Mouse (Mus musculus): ENCODE measurements around the gene Rtca. TPM values are rescaled to one million over a fixed set of nuclear protein-coding genes. Genes with fewer than 3 reads are reported as not detected.

Gene Rtca
- total RNA-seq, 2 experiments from 2014 or later, result 32.3 to 34.4 TPM

- no peak for DNase-seq
Observed at GRCm38 (mm10) chr3:116476686-116477298, 31.2 kb downstream of the Rtca start.

GRCm38 (mm10) chr3:116474602-116475001 is 33.4 kb downstream of the Rtca start:
- peak; percentile 58 to 64 for DNase-seq

- DNase-seq, result no peak
Observed at GRCm38 (mm10) chr3:116465709-116466108, 42.3 kb downstream of the Rtca start.

- DNase-seq, result no peak
Observed at GRCm38 (mm10) chr3:116464318-116464717, 43.7 kb downstream of the Rtca start.

- DNase-seq, result no peak
Observed at GRCm38 (mm10) chr3:116461053-116461452, 47.0 kb downstream of the Rtca start.

GRCm38 (mm10) chr3:116454529-116454928 is 53.5 kb downstream of the Rtca start:
- DNase-seq, result no peak

- DNase-seq, result no peak
Observed at GRCm38 (mm10) chr3:116450741-116451140, 57.3 kb downstream of the Rtca start.

GRCm38 (mm10) chr3:116444327-116444726 is 63.7 kb downstream of the Rtca start:
- DNase-seq, result no peak

- no peak for DNase-seq
Observed at GRCm38 (mm10) chr3:116442788-116443187, 65.2 kb downstream of the Rtca start.

- DNase-seq, result no peak
Observed at GRCm38 (mm10) chr3:116441518-116442205, 66.3 kb downstream of the Rtca start.

GRCm38 (mm10) chr3:116440066-116440997 is 67.7 kb downstream of the Rtca start:
- DNase-seq, result no peak

Other genes starting within 250 kb of the Rtca start
- 10 to 100 TPM in 1 of 2 experiments, 1 to 10 TPM in 1; 9.2 to 14.8 TPM for gene Cdc14a, start 84.2 kb downstream of the Rtca start, total RNA-seq (2021)
- gene Dbt, start 4.9 kb upstream of the Rtca start, total RNA-seq (2021), result 10 to 100 TPM; 59.1 to 87.6 TPM
- 1 to 10 TPM; 1.6 to 2.9 TPM for gene Lrrc39, start 54.8 kb upstream of the Rtca start, total RNA-seq (2021)
- gene Sass6, start 86.8 kb upstream of the Rtca start, total RNA-seq (2021), result 1 to 10 TPM; 2.6 to 3.3 TPM
- gene Trmt13, start 106.4 kb upstream of the Rtca start, total RNA-seq (2021), result 10 to 100 TPM; 11.3 to 14.7 TPM
- 10 to 100 TPM; 61.3 to 61.7 TPM for gene Mfsd14a, start 154.5 kb upstream of the Rtca start, total RNA-seq (2021)
- gene Gm43191, start 173.1 kb upstream of the Rtca start, total RNA-seq (2021), result not detected
- 10 to 100 TPM; 23.1 to 33.5 TPM for gene Slc35a3, start 204.6 kb upstream of the Rtca start, total RNA-seq (2021)